Mouse (Mus musculus): ENCODE measurements around the gene Slc7a14. TPM values are rescaled to one million over a fixed set of nuclear protein-coding genes. Genes with fewer than 3 reads are reported as not detected.

Slc7a14 gene
- total RNA-seq, 1 experiment: 0.18 TPM

DNA sequence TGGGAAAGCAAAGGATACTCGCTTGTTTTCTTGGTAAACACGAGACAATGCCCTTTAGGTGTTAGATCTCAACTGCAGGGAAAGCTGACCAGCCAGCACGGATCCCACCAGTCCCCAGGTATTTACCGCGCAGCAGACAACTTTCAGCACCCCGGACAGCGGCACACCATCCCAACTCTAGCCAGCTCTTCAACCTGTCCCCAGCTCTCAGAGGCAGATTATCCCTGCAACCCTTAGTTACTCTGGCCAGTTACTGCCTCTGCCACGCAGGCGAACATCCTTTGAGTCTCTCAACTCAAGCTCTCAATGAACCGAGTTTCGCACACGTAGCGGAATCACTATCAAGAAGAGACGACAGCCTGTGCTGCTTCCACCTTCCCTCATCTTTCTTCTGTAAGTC is 1.3 kb downstream of the Slc7a14 start:
- no peak for TF ChIP-seq ZC3H11A (IDR thresholded peaks at IDR 0.05; ENCODE audit: borderline replicate concordance, low read depth, low read length)
- no peak for TF ChIP-seq MAFK (IDR thresholded peaks at IDR 0.05; ENCODE audit: insufficient read depth, low read depth, low read length)
- no peak for TF ChIP-seq CHD2 (IDR thresholded peaks at IDR 0.05; ENCODE audit: low read depth, low read length)
- no peak for TF ChIP-seq HCFC1 (IDR thresholded peaks at IDR 0.05; ENCODE audit: borderline replicate concordance, insufficient read depth, low read length)
- H3K36me3 ChIP-seq (ENCODE audit: control insufficient read depth, insufficient read depth, low read length, poor library complexity, severe bottlenecking): no peaks in the 10 kb centered on the region
- no peak overlapping the region for H3K27ac ChIP-seq (ENCODE audit: insufficient read depth, low read depth, low read length, poor library complexity, severe bottlenecking)
- no peaks in the 10 kb centered on the region for H3K4me1 ChIP-seq (ENCODE audit: control insufficient read depth in 2 of 2, insufficient read depth in 2 of 2, low read length in 2 of 2, poor library complexity in 1 of 2)
- peak overlapping the region in 1 of 2 experiments; percentile 57; a peak in 1 of 4 replicates for H3K4me3 ChIP-seq (ENCODE audit: insufficient read depth in 1 of 2, low read depth in 1 of 2, low read length in 2 of 2, poor library complexity in 1 of 2, severe bottlenecking in 1 of 2)
- H3K9ac ChIP-seq (ENCODE audit: insufficient read depth, low read depth, low read length, poor library complexity, severe bottlenecking): no peak overlapping the region
- DNase-seq (ENCODE audit: low read depth, low spot score): peak; percentile 67
- in situ Hi-C loops (cut with MboI; ENCODE audit: low sequenced_read_pairs in 2 of 2, unreplicated experiment in 2 of 2): no loop called here
- no peaks in the 10 kb centered on the region for H3K9me3 ChIP-seq (ENCODE audit: control insufficient read depth, insufficient read depth, low read depth, low read length)

DNA sequence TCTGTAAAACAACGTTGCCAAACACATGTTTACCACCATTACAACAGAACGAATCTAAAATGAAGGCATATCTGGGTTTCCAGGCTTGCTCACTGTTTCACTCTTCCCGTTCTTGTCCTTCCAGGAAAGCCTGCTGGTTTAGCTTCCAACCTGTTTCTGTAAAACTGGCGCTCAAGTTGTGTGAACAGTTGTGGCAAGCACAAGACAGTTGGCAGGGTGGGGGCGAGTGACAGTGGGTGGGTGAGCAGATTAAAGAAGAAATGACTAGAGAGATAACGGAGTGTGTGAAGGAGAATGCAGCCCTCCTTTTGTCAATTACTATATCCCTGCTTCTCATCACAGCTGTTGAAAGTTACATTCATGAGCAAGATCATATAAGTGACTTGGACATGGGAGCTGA is 2.2 kb downstream of the Slc7a14 start:
- Histone ChIP-seq H3K9me3 (ENCODE audit: control insufficient read depth, insufficient read depth, low read depth, low read length) (no peaks in the 10 kb centered on the region), H3K4me1 (ENCODE audit: control insufficient read depth in 2 of 2, insufficient read depth in 2 of 2, low read length in 2 of 2, poor library complexity in 1 of 2) (no peaks in the 10 kb centered on the region), H3K9ac (ENCODE audit: insufficient read depth, low read depth, low read length, poor library complexity, severe bottlenecking) (no peak overlapping the region), H3K4me3 (ENCODE audit: insufficient read depth in 1 of 2, low read depth in 1 of 2, low read length in 2 of 2, poor library complexity in 1 of 2, severe bottlenecking in 1 of 2) (no peak overlapping the region), H3K36me3 (ENCODE audit: control insufficient read depth, insufficient read depth, low read length, poor library complexity, severe bottlenecking) (no peaks in the 10 kb centered on the region), H3K27ac (ENCODE audit: insufficient read depth, low read depth, low read length, poor library complexity, severe bottlenecking) (no peak overlapping the region)
- DNase-seq (ENCODE audit: low read depth, low spot score): no peak
- in situ Hi-C loops (cut with MboI; ENCODE audit: low sequenced_read_pairs in 2 of 2, unreplicated experiment in 2 of 2): no loop called here
- TF ChIP-seq ZC3H11A (IDR thresholded peaks at IDR 0.05; ENCODE audit: borderline replicate concordance, low read depth, low read length): no peak
- TF ChIP-seq MAFK (IDR thresholded peaks at IDR 0.05; ENCODE audit: insufficient read depth, low read depth, low read length): no peak
- TF ChIP-seq ZNF384 (IDR thresholded peaks at IDR 0.05; ENCODE audit: low read depth, low read length): no peak
- no peak for TF ChIP-seq HCFC1 (IDR thresholded peaks at IDR 0.05; ENCODE audit: borderline replicate concordance, insufficient read depth, low read length)
- TF ChIP-seq CHD2 (IDR thresholded peaks at IDR 0.05; ENCODE audit: low read depth, low read length): no peak

DNA sequence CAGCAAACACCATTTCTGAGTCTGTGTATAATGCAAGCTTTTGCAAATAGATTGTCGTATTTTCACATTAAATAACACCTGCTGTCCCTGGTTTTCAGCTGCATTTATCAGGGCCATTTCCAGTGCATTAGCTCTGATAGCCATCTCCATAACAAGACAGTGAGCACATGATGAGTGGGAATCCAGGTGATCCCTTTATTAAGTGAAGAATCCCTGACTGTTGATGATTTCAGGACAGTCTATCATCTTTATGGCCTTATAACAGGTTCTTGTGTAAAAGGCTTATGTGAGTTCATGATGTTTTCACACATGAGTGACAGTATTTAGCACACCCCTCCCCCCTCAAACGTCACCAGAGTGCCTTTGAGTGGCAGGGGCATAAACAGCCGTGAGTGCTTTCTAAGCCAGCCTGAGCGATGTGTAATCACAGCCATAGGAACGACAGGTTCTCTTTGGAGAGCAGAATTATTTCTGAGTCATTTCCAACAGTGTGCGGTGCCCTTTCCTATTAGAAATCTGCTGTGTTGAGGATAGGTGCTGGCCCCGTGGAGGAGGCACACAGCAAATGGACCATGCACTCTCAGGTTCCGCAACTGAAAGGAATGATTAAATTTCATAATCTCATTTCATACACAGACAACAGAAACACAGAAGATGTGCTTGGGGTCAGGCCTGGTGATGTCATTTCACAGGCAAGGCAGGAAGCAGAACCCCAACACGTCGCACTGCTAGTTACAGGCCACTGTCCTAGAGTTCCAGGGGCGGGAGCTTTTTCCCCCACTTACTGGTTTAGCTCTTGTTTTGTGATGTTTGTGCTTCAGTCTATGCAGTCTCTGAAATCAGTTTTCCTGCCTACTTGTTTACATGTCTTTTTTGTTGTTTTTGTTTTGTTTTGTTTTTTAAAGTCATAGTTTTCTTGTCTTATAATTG is 18.2 kb downstream of the Slc7a14 start:
- H3K4me3 ChIP-seq (ENCODE audit: insufficient read depth in 1 of 2, low read depth in 1 of 2, low read length in 2 of 2, poor library complexity in 1 of 2, severe bottlenecking in 1 of 2): no peak overlapping the region
- no peak overlapping the region for H3K27ac ChIP-seq (ENCODE audit: insufficient read depth, low read depth, low read length, poor library complexity, severe bottlenecking)
- no peak for DNase-seq (ENCODE audit: low read depth, low spot score)
- TF ChIP-seq ZNF384 (IDR thresholded peaks at IDR 0.05; ENCODE audit: low read depth, low read length): no peak
- no peak for TF ChIP-seq MAFK (IDR thresholded peaks at IDR 0.05; ENCODE audit: insufficient read depth, low read depth, low read length)
- no peak for TF ChIP-seq CHD2 (IDR thresholded peaks at IDR 0.05; ENCODE audit: low read depth, low read length)
- TF ChIP-seq ZC3H11A (IDR thresholded peaks at IDR 0.05; ENCODE audit: borderline replicate concordance, low read depth, low read length): no peak
- no peak for TF ChIP-seq HCFC1 (IDR thresholded peaks at IDR 0.05; ENCODE audit: borderline replicate concordance, insufficient read depth, low read length)
- no peaks in the 10 kb centered on the region for H3K9me3 ChIP-seq (ENCODE audit: control insufficient read depth, insufficient read depth, low read depth, low read length)
- no peak overlapping the region for H3K9ac ChIP-seq (ENCODE audit: insufficient read depth, low read depth, low read length, poor library complexity, severe bottlenecking)
- no peaks in the 10 kb centered on the region for H3K4me1 ChIP-seq (ENCODE audit: control insufficient read depth in 2 of 2, insufficient read depth in 2 of 2, low read length in 2 of 2, poor library complexity in 1 of 2)
- H3K36me3 ChIP-seq (ENCODE audit: control insufficient read depth, insufficient read depth, low read length, poor library complexity, severe bottlenecking): no peaks in the 10 kb centered on the region
- in situ Hi-C loops (cut with MboI; ENCODE audit: low sequenced_read_pairs in 2 of 2, unreplicated experiment in 2 of 2): no loop called here

DNA sequence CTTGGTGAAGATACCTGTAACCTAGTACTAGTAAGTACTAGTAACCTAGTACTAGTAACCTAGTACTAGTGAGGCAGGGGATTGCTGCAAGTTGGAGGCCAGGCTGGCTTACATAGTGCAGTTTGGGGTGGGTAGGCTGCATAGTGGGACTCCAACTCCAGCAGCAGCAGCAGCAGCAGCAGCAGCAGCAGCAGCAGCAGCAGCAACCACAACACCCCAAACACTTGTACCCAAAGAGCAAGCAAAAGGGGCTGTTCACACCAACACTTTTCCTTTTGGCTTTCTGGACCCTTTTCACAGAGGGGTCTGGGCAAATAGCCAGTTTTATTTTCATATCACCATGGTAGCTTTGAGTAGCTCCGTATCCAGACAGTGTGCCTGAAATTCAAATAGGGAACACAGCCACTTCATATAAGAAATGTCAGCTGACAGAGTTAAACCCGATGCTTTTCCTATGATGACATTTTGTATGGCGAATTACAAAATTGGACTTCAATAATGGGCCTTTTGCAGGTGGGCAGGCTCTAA is 22.7 kb downstream of the Slc7a14 start:
- TF ChIP-seq MAFK (IDR thresholded peaks at IDR 0.05; ENCODE audit: insufficient read depth, low read depth, low read length) (no peak), HCFC1 (IDR thresholded peaks at IDR 0.05; ENCODE audit: borderline replicate concordance, insufficient read depth, low read length) (no peak), ZC3H11A (IDR thresholded peaks at IDR 0.05; ENCODE audit: borderline replicate concordance, low read depth, low read length) (no peak), ZNF384 (IDR thresholded peaks at IDR 0.05; ENCODE audit: low read depth, low read length) (no peak), CHD2 (IDR thresholded peaks at IDR 0.05; ENCODE audit: low read depth, low read length) (no peak)

More for the DNA sequence above, 22.7 kb downstream of the Slc7a14 start:
- H3K4me3 ChIP-seq (ENCODE audit: insufficient read depth in 1 of 2, low read depth in 1 of 2, low read length in 2 of 2, poor library complexity in 1 of 2, severe bottlenecking in 1 of 2): no peak overlapping the region
- H3K36me3 ChIP-seq (ENCODE audit: control insufficient read depth, insufficient read depth, low read length, poor library complexity, severe bottlenecking): no peaks in the 10 kb centered on the region
- no peaks in the 10 kb centered on the region for H3K9me3 ChIP-seq (ENCODE audit: control insufficient read depth, insufficient read depth, low read depth, low read length)
- H3K27ac ChIP-seq (ENCODE audit: insufficient read depth, low read depth, low read length, poor library complexity, severe bottlenecking): no peak overlapping the region
- in situ Hi-C loops (cut with MboI; ENCODE audit: low sequenced_read_pairs in 2 of 2, unreplicated experiment in 2 of 2): no loop called here
- no peaks in the 10 kb centered on the region for H3K4me1 ChIP-seq (ENCODE audit: control insufficient read depth in 2 of 2, insufficient read depth in 2 of 2, low read length in 2 of 2, poor library complexity in 1 of 2)
- no peak for DNase-seq (ENCODE audit: low read depth, low spot score)
- H3K9ac ChIP-seq (ENCODE audit: insufficient read depth, low read depth, low read length, poor library complexity, severe bottlenecking): no peak overlapping the region
